Mouse (Mus musculus): ENCODE measurements around the gene Cd38. TPM values are rescaled to one million over a fixed set of nuclear protein-coding genes. Genes with fewer than 3 reads are reported as not detected.
A peak's percentile ranks its signal among the peaks of the same experiment; 100 is the strongest.

The Cd38 gene
- polyA plus RNA-seq, 1 experiment from 2014 or later = 14.4 TPM

GRCm38 (mm10) chr5:43948111-43948743 lies 79.9 kb downstream of the Cd38 start:
- Histone ChIP-seq H3K36me3 (ENCODE audit: control insufficient read depth, insufficient read depth, low read length) (no peaks in the 10 kb centered on the region), H3K9ac (ENCODE audit: low read depth, low read length) (peak overlapping the region; percentile 50), H3K4me3 (ENCODE audit: low read length) (peak overlapping the region; percentile 29), H3K4me2 (ENCODE audit: low read depth, low read length) (peak overlapping the region; percentile 48), H3K9me3 (ENCODE audit: control insufficient read depth, low read length) (no peaks in the 10 kb centered on the region), H3K27me3 (replicated peaks; ENCODE audit: control insufficient read depth, insufficient read depth, low read length) (no peaks in the 10 kb centered on the region), H3K27ac (ENCODE audit: low read length) (peak overlapping the region; percentile 87), H3K4me1 (ENCODE audit: control insufficient read depth, insufficient read depth, low read length) (peaks cover 11% of the 10 kb centered on the region; the same call in 1 of the 2 replicates)
- WGBS = under 1% methylated on average over 27 of the region's 27 CpGs
- peak; percentile 98 for ATAC-seq

- H3K36me3 ChIP-seq (ENCODE audit: control insufficient read depth, insufficient read depth, low read length) = no peaks in the 10 kb centered on the region
- peak overlapping the region; percentile 50 for H3K9ac ChIP-seq (ENCODE audit: low read depth, low read length)
- 2% methylated on average over 8 of the region's 8 CpGs for WGBS
- no peaks in the 10 kb centered on the region for H3K9me3 ChIP-seq (ENCODE audit: control insufficient read depth, low read length)
- peaks cover 11% of the 10 kb centered on the region; the same call in 1 of the 2 replicates for H3K4me1 ChIP-seq (ENCODE audit: control insufficient read depth, insufficient read depth, low read length)
- H3K4me3 ChIP-seq (ENCODE audit: low read length) = peak overlapping the region; percentile 29
- H3K27ac ChIP-seq (ENCODE audit: low read length) = peak overlapping the region; percentile 87
- no peaks in the 10 kb centered on the region for H3K27me3 ChIP-seq (replicated peaks; ENCODE audit: control insufficient read depth, insufficient read depth, low read length)
- ATAC-seq = peak; percentile 32
- peak overlapping the region; percentile 48 for H3K4me2 ChIP-seq (ENCODE audit: low read depth, low read length)
Measured at GRCm38 (mm10) chr5:43948748-43949275, 80.5 kb downstream of the Cd38 start.

- 58% methylated on average over 1 of the region's 1 CpGs for WGBS
Measured at GRCm38 (mm10) chr5:43953241-43953640, 84.9 kb downstream of the Cd38 start.

GRCm38 (mm10) chr5:43959884-43960440 lies 91.6 kb downstream of the Cd38 start:
- Histone ChIP-seq H3K9ac (ENCODE audit: low read depth, low read length) (no peak overlapping the region), H3K27ac (ENCODE audit: low read length) (no peak overlapping the region), H3K4me2 (ENCODE audit: low read depth, low read length) (no peak overlapping the region), H3K27me3 (replicated peaks; ENCODE audit: control insufficient read depth, insufficient read depth, low read length) (no peaks in the 10 kb centered on the region), H3K9me3 (ENCODE audit: control insufficient read depth, low read length) (no peaks in the 10 kb centered on the region), H3K4me3 (ENCODE audit: low read length) (no peak overlapping the region), H3K36me3 (ENCODE audit: control insufficient read depth, insufficient read depth, low read length) (no peaks in the 10 kb centered on the region), H3K4me1 (ENCODE audit: control insufficient read depth, insufficient read depth, low read length) (no peaks in the 10 kb centered on the region)
- 81% methylated on average over 3 of the region's 3 CpGs for WGBS
- no peak for ATAC-seq

More at GRCm38 (mm10) chr5:43953241-43953640, 84.9 kb downstream of the Cd38 start:
- Histone ChIP-seq H3K4me1 (ENCODE audit: control insufficient read depth, insufficient read depth, low read length) (peaks cover 3% of the 10 kb centered on the region; the same call in 1 of the 2 replicates), H3K27me3 (replicated peaks; ENCODE audit: control insufficient read depth, insufficient read depth, low read length) (no peaks in the 10 kb centered on the region), H3K4me2 (ENCODE audit: low read depth, low read length) (no peak overlapping the region), H3K36me3 (ENCODE audit: control insufficient read depth, insufficient read depth, low read length) (no peaks in the 10 kb centered on the region), H3K4me3 (ENCODE audit: low read length) (no peak overlapping the region), H3K9me3 (ENCODE audit: control insufficient read depth, low read length) (no peaks in the 10 kb centered on the region), H3K9ac (ENCODE audit: low read depth, low read length) (no peak overlapping the region), H3K27ac (ENCODE audit: low read length) (no peak overlapping the region)
- no peak for ATAC-seq

- no peaks in the 10 kb centered on the region for H3K27me3 ChIP-seq (replicated peaks; ENCODE audit: control insufficient read depth, insufficient read depth, low read length)
- H3K4me3 ChIP-seq (ENCODE audit: low read length) = no peak overlapping the region
- no peak overlapping the region for H3K4me2 ChIP-seq (ENCODE audit: low read depth, low read length)
- ATAC-seq = no peak
- no peaks in the 10 kb centered on the region for H3K36me3 ChIP-seq (ENCODE audit: control insufficient read depth, insufficient read depth, low read length)
- H3K9me3 ChIP-seq (ENCODE audit: control insufficient read depth, low read length) = no peaks in the 10 kb centered on the region
- 88% methylated on average over 3 of the region's 3 CpGs for WGBS
- no peak overlapping the region for H3K27ac ChIP-seq (ENCODE audit: low read length)
- H3K9ac ChIP-seq (ENCODE audit: low read depth, low read length) = no peak overlapping the region
- H3K4me1 ChIP-seq (ENCODE audit: control insufficient read depth, insufficient read depth, low read length) = no peaks in the 10 kb centered on the region
Measured at GRCm38 (mm10) chr5:43961056-43961455, 92.7 kb downstream of the Cd38 start.

Other genes with a start within 250 kb of the Cd38 start
- gene Cc2d2a, start 206.2 kb upstream of the Cd38 start, polyA plus RNA-seq (2015; fragmentation: Nextera tagmentation; extraction: Ambion mirVana) = 8.1 and 8.7 TPM in 2 replicates
- 1.1 and 2.9 TPM in 2 replicates for gene Bst1, start 49.7 kb upstream of the Cd38 start, polyA plus RNA-seq (2015; fragmentation: Nextera tagmentation; extraction: Ambion mirVana)
- gene Fbxl5, start 46.9 kb upstream of the Cd38 start, polyA plus RNA-seq (2015; fragmentation: Nextera tagmentation; extraction: Ambion mirVana) = 57.1 and 59.9 TPM in 2 replicates
- gene Gm7879, start 44.6 kb downstream of the Cd38 start, polyA plus RNA-seq (2015; fragmentation: Nextera tagmentation; extraction: Ambion mirVana) = not detected in 2 replicates
- gene Fgfbp1, start 113.2 kb downstream of the Cd38 start, polyA plus RNA-seq (2015; fragmentation: Nextera tagmentation; extraction: Ambion mirVana) = 135 and 144 TPM in 2 replicates
- gene Prom1, start 233.5 kb downstream of the Cd38 start, polyA plus RNA-seq (2015; fragmentation: Nextera tagmentation; extraction: Ambion mirVana) = 37.6 and 39.9 TPM in 2 replicates

All from intestine, embryonic 16.5 days (tissue).